Comparison of ENCODE assay signal across 14 mouse cellular contexts in the genomic region with DNA sequence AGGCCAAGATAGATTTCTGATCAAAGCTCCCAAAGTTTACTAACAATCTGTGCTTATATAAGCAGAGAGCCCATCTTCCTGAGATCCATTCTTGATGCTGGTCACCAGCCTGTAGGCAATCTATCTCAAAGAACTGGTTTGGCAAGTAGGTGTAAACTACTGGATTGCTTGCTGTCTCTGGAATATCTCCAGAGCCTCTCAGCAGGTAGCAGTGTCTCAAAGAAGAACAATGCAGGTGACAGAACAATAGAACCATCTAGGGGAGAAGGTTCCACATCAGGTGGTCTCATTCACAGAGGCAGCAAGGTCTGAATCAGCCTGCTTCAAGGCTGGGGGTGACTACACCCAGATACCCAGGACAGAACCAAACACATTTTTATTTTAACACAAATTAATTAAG.
"Had no signal": no experiment of that assay in that cellular context is flagged by ENCODE, and none has a peak within 500 bp of the region (broad histone marks: within the 10 kb centered on the region; RNA-seq: fewer than 3 reads in every experiment).

No protein-coding gene starts in this region.

- DNase-seq: gastrocnemius, postnatal 14 days; gastrocnemius, postnatal 36 days; heart, adult 11 months; heart, adult 2 months; heart, postnatal 14 days; heart, postnatal 36 days; kidney, adult 11 months; kidney, adult 2 months; kidney, adult 9 months; kidney, postnatal 25 days; kidney, postnatal 4 days; liver; liver, embryonic 13.5 days; liver, postnatal 0 days had no signal
